Mouse (Mus musculus) MEL (cell line): ENCODE measurements at regions not wholly inside any gene's neighbourhood (a gene's known extent, or its start where the extent isn't known, plus 50 kb on each side); places are given as distances from the start of the nearest gene placed in this dataset.
"Not testable (repeated sequence)": the region's sequence is repeated elsewhere in the genome, so short reads cannot be mapped to it uniquely, and the experiment has no call there.

Experiments used
- DNase-seq: peaks from one replicate; pipeline ENCODE4 v3.0.0; 2011; ENCODE audit warnings: low read depth, low spot score
- H3K27ac ChIP-seq: 2 replicates; pipeline ENCODE4 v1.5.1; 2012; ENCODE audit warnings: low read depth, mild to moderate bottlenecking, control low read depth, low read length, moderate library complexity; ENCODE audit not compliant: control insufficient read depth
- H3K27me3 ChIP-seq, 2 experiments: fragments of 150-350 bp in 1 of 2; sonication (generic) in 1 of 2; 2 replicates each; pipeline ENCODE4 v1.6.1; 2012; ENCODE audit warnings: low read length in 2 of 2, mild to moderate bottlenecking in 2 of 2, improper control_type of control experiment in 1 of 2, moderate library complexity in 1 of 2; ENCODE audit not compliant: insufficient read depth in 2 of 2, control insufficient read depth in 1 of 2
- H3K36me3 ChIP-seq, 2 experiments: 2 replicates each; pipeline ENCODE4 v1.6.1; 2012 to 2014; ENCODE audit warnings: low read length in 2 of 2, improper control_type of control experiment in 1 of 2, inconsistent platforms in 1 of 2, mild to moderate bottlenecking in 1 of 2; ENCODE audit not compliant: insufficient read depth in 2 of 2, control insufficient read depth in 1 of 2
- H3K4me1 ChIP-seq, 2 experiments: fragments of 150-350 bp in 1 of 2; sonication (generic) in 1 of 2; 2 replicates each; pipeline ENCODE4 v1.6.1; 2012; ENCODE audit warnings: low read length in 2 of 2, improper control_type of control experiment in 1 of 2, mild to moderate bottlenecking in 1 of 2; ENCODE audit not compliant: insufficient read depth in 2 of 2, control insufficient read depth in 1 of 2
- H3K4me3 ChIP-seq, 2 experiments: fragments of 150-350 bp in 1 of 2; sonication (generic) in 1 of 2; 2 replicates each; pipeline ENCODE4 v1.5.1; 2012; ENCODE audit warnings: low read depth in 2 of 2, low read length in 2 of 2, mild to moderate bottlenecking in 2 of 2, moderate library complexity in 2 of 2, control low read depth in 1 of 2, improper control_type of control experiment in 1 of 2; ENCODE audit not compliant: control insufficient read depth in 1 of 2, insufficient read depth in 1 of 2
- H3K79me2 ChIP-seq: 2 replicates; pipeline ENCODE4 v1.6.1; 2012; ENCODE audit warnings: mild to moderate bottlenecking, low read length, moderate library complexity; ENCODE audit not compliant: control insufficient read depth, poor library complexity, insufficient read depth
- H3K9ac ChIP-seq: 2 replicates; pipeline ENCODE4 v1.6.1; 2012; ENCODE audit warnings: low read depth, mild to moderate bottlenecking, control low read depth, low read length, moderate library complexity; ENCODE audit not compliant: control insufficient read depth, poor library complexity, severe bottlenecking
- H3K9me3 ChIP-seq: fragments of 150-350 bp; sonication (generic); replicated peaks from 2 replicates; pipeline ENCODE4 v1.6.1; 2012; ENCODE audit warnings: mild to moderate bottlenecking, low read length, improper control_type of control experiment, moderate library complexity; ENCODE audit not compliant: insufficient read depth
- EP300 ChIP-seq, 2 experiments: IDR thresholded peaks; 2 replicates each; pipeline ENCODE4 v1.6.1; 2011; ENCODE audit warnings: improper control_type of control experiment in 2 of 2, low read length in 2 of 2, low read depth in 1 of 2, mild to moderate bottlenecking in 1 of 2
- GATA1 ChIP-seq: IDR thresholded peaks from 2 replicates; pipeline ENCODE4 v1.6.1; 2011; ENCODE audit warnings: low read depth, low read length, improper control_type of control experiment
- JUND ChIP-seq: IDR thresholded peaks from 2 replicates; pipeline ENCODE4 v1.6.1; 2011; ENCODE audit warnings: low read depth, mild to moderate bottlenecking, improper control_type of control experiment, low read length
- KAT2A ChIP-seq: conservative IDR thresholded peaks from 2 replicates; pipeline ENCODE4 v1.6.1; 2012; ENCODE audit warnings: low read depth, low read length, improper control_type of control experiment, inconsistent platforms
- MAZ ChIP-seq: IDR thresholded peaks from 2 replicates; pipeline ENCODE4 v1.6.1; 2012; ENCODE audit warnings: low read depth, mild to moderate bottlenecking, inconsistent platforms, low read length, improper control_type of control experiment
- MEF2A ChIP-seq: IDR thresholded peaks from 2 replicates; pipeline ENCODE4 v1.6.1; 2014; ENCODE audit warnings: low read depth, mild to moderate bottlenecking, inconsistent platforms, low read length, improper control_type of control experiment; ENCODE audit not compliant: poor library complexity, insufficient replicate concordance, severe bottlenecking; ENCODE audit errors: extremely low read depth
- MYB ChIP-seq: IDR thresholded peaks from 2 replicates; pipeline ENCODE4 v1.6.1; 2011; ENCODE audit warnings: mild to moderate bottlenecking, low read depth, low read length, improper control_type of control experiment
- POLR2AphosphoS5 ChIP-seq: IDR thresholded peaks from 2 replicates; pipeline ENCODE4 v1.6.1; 2012; ENCODE audit warnings: low read depth, borderline replicate concordance, mild to moderate bottlenecking, inconsistent platforms, low read length, moderate library complexity, mixed read lengths
- RCOR1 ChIP-seq: IDR thresholded peaks from 2 replicates; pipeline ENCODE4 v1.6.1; 2012; ENCODE audit warnings: low read depth, mild to moderate bottlenecking, inconsistent platforms, low read length, improper control_type of control experiment
- SMC3 ChIP-seq: IDR thresholded peaks from 2 replicates; pipeline ENCODE4 v1.6.1; 2011; ENCODE audit warnings: low read depth, low read length, improper control_type of control experiment
- TAL1 ChIP-seq: IDR thresholded peaks from 2 replicates; pipeline ENCODE4 v1.6.1; 2012; ENCODE audit warnings: mild to moderate bottlenecking, inconsistent platforms, low read length, moderate library complexity, mixed read lengths
- UBTF ChIP-seq: IDR thresholded peaks from 2 replicates; pipeline ENCODE4 v1.6.1; 2012; ENCODE audit warnings: low read depth, mild to moderate bottlenecking, inconsistent platforms, low read length, improper control_type of control experiment, moderate library complexity, borderline replicate concordance; ENCODE audit not compliant: insufficient read depth
- USF1 ChIP-seq: IDR thresholded peaks from 2 replicates; pipeline ENCODE4 v1.6.1; 2014; ENCODE audit warnings: low read depth, mild to moderate bottlenecking, inconsistent platforms, low read length, improper control_type of control experiment, moderate library complexity
- ZKSCAN1 ChIP-seq: IDR thresholded peaks from 2 replicates; pipeline ENCODE4 v1.6.1; 2012; ENCODE audit warnings: low read depth, mild to moderate bottlenecking, inconsistent platforms, low read length, improper control_type of control experiment, moderate library complexity
- ZNF384 ChIP-seq: IDR thresholded peaks from 2 replicates; pipeline ENCODE4 v1.6.1; 2012; ENCODE audit warnings: low read depth, mild to moderate bottlenecking, inconsistent platforms, low read length, improper control_type of control experiment

DNA sequence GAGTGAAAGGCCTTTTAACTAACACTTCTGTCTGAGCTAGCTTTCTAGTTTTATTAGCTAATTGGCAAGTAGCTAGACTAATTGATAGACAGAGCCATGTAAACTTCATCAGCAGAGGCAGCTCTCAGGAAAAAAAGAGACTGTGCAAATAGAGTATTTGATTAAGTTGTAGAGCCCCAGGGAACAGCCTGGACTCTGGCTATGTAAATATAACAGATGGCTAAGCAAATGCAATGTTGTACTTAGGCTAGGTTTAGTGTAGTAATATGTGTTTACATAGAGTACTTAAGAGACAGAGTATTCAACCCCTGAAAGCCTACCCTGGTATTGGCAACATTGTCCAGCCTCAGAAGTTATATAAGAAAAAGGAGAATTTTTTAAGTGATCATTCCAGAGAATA lies 635.1 kb upstream of the Grid2 start:
- Histone ChIP-seq H3K4me1 (no peaks in the 10 kb centered on the region), H3K79me2 (no peaks in the 10 kb centered on the region), H3K27me3 (no peaks in the 10 kb centered on the region), H3K36me3 (no peaks in the 10 kb centered on the region), H3K27ac (no peak overlapping the region), H3K4me3 (no peak overlapping the region), H3K9me3 (no peaks in the 10 kb centered on the region), H3K9ac (no peak overlapping the region)
- TF ChIP-seq UBTF = no peak
- no peak for TF ChIP-seq KAT2A
- TF ChIP-seq MEF2A = no peak
- TF ChIP-seq JUND = no peak
- TF ChIP-seq ZNF384 = no peak
- TF ChIP-seq RCOR1 = no peak
- TF ChIP-seq EP300 (IDR thresholded peaks at IDR 0.05; ENCODE audit: low read depth in 1 of 2, low read length in 2 of 2) = no peak
- TF ChIP-seq GATA1 = no peak
- TF ChIP-seq TAL1 = no peak
- TF ChIP-seq ZKSCAN1 = no peak
- DNase-seq = no peak

DNA sequence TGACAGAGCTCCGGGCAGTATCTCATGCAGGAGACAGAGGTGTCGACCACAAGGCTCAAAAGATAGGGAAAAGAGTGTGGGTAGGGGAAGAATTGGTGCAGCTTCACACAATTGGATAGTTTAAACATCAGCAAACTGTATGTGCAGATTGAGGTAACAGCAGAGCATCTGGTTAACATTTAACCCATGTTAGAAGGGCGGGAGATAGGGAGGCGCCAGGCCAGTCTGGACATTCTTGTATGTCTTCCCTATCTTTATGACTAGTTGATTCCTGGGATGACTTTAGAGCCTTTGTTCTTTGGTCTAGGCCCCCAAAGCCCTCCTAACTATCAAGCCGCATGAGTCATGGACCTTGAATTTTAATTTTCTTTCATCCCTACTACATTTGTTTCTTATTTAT lies 587.6 kb upstream of the Grid2 start:
- not testable (repeated sequence) for DNase-seq, H3K4me3 ChIP-seq, H3K27me3 ChIP-seq, H3K27ac ChIP-seq, H3K9ac ChIP-seq, H3K36me3 ChIP-seq, H3K79me2 ChIP-seq, H3K9me3 ChIP-seq, H3K4me1 ChIP-seq

- Histone ChIP-seq H3K4me3 (no peak overlapping the region), H3K36me3 (no peaks in the 10 kb centered on the region), H3K27ac (no peak overlapping the region)
- TF ChIP-seq SMC3 = no peak
- no peak for TF ChIP-seq MAZ
- TF ChIP-seq GATA1 = no peak
- no peak for TF ChIP-seq EP300 (IDR thresholded peaks at IDR 0.05; ENCODE audit: low read depth in 1 of 2, low read length in 2 of 2)
- no peak for TF ChIP-seq POLR2AphosphoS5
- TF ChIP-seq USF1 = no peak
- TF ChIP-seq MYB = no peak
- TF ChIP-seq, all 39 proteins: peak for 0
- Histone ChIP-seq H3K9me3 (no peaks in the 10 kb centered on the region), H3K4me1 (no peaks in the 10 kb centered on the region), H3K79me2 (no peaks in the 10 kb centered on the region), H3K9ac (no peak overlapping the region), H3K27me3 (no peaks in the 10 kb centered on the region)
- DNase-seq = no peak
These were observed 537.3 kb upstream of the Grid2 start for GRCm38 (mm10) chr6:62718389-62718788.
